Mouse (Mus musculus): ENCODE measurements around the gene 9130230L23Rik. TPM values are rescaled to one million over a fixed set of nuclear protein-coding genes. Genes with fewer than 3 reads are reported as not detected.

Gene 9130230L23Rik
- not detected in 2 replicates for polyA plus RNA-seq (2012; ENCODE audit: insufficient read depth, low replicate concordance)

DNA sequence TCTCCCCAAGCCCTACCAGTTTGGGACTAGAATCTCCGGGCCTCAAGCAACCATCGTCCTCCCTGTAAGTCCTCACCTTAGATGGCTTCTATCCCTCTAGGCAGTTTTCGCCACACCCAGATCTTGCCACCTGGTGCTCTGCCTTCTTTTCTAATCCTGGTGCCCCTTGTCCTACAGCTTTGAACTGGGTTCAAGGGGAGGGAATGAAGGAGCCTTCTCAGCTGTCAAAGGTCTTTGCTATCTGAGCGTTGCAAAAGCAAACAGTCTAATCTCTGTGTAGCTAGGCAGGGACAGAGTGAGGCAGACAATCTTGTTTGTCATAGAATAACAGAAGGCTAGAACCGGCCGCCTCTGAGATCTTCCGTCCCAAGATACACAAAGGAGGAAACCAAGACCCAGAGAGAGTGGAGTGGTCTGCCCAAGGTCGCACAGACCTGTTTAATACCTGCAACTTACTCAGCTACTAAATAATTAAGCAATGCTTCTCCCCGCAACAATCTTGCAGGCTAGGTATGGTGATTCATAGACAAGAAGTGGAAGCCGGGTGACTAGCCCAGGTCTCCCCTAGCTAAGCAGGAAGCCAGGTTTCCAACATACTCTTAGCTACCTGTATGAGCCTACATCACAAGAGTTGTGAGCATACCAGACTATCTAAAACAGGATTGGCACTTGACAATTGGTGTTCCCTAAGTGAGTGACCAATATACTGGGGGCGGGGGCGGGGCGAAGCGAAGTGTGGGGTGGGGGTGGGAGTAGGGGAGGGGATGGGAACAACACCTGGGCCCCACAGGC lies at the start of gene 9130230L23Rik:
Gene 9130230L23Rik, minus strand, starts transcription at position 152 of the 792 bp plus-strand sequence.
- H3K4me3 ChIP-seq (replicated peaks), result no peak within 1 kb of the TSS
- no peak for TF ChIP-seq GATA1 (IDR thresholded peaks at IDR 0.05; ENCODE audit: borderline replicate concordance, low read length)
- TF ChIP-seq FLI1 (IDR thresholded peaks at IDR 0.05; ENCODE audit: low read length), result no peak
- H3K4me1 ChIP-seq, result peaks cover 4% of the 10 kb centered on the region; the same call in 1 of the 2 replicates
- H3K9me3 ChIP-seq, result no peaks in the 10 kb centered on the region
- no peaks in the 10 kb centered on the region for H3K36me3 ChIP-seq (replicated peaks; ENCODE audit: low read length)
- peaks cover 12% of the 10 kb centered on the region for H3K27me3 ChIP-seq (replicated peaks)

DNA sequence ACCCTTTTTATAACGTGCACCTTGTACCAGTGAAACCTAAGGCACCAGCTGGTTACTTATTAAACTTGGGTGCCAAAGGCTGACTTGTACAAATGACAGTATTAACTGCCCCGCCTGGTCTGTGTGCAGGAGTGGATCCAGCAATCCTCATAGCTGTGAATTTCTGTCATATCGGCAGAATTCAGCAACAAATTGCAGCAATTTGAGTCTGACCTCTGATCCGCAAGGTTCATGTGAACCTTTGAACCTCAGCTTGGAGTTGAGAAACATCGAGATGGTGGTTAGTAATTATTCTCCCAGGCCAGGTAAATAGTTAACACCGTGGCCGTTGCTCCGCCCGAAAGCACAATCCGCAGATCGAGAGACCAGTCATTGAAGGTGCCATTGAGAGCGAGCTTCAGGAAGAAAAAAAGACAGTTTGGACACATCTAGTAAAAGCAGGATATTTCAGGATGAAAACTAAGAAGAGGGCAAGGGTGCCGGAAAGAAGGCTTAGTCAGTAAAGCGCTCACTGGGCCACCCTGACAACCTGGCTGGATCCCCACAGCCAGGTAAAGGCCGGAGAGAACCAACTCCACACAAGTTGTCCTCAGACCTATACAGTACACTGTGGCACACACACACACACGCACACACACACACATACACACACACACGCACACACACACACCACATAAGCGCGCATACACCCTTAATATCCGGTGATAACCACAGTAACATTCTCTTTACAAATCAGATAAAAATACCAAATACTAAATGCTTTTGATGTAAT lies 48.9 kb upstream of the 9130230L23Rik start:
- Histone ChIP-seq H3K4me3 (replicated peaks) (no peak overlapping the region), H3K9me3 (peaks cover 3% of the 10 kb centered on the region; the same call in 1 of the 2 replicates), H3K4me1 (no peaks in the 10 kb centered on the region), H3K36me3 (replicated peaks; ENCODE audit: low read length) (no peaks in the 10 kb centered on the region), H3K27me3 (replicated peaks) (peaks cover 7% of the 10 kb centered on the region)
- TF ChIP-seq GATA1 (IDR thresholded peaks at IDR 0.05; ENCODE audit: borderline replicate concordance, low read length) (no peak), FLI1 (IDR thresholded peaks at IDR 0.05; ENCODE audit: low read length) (no peak)

DNA sequence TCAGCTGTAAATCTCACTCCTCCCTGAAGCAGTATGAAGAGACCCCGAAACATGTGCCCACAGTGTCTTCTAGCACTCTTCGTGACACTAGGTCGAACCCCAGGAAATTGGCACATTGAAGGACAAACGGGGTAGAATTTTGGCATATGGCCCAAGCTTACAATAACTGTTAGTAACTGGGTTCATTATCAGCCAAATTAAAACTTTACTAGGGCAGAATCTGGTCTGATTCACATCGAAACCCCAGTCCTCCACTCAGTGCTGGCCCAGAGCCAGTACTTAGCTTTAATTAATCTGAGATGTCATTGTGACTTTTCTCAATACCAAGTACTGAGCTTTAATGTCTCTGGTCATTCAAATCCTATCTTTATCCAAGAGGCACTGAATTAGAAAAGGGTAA lies 46.8 kb upstream of the 9130230L23Rik start:
- Histone ChIP-seq H3K4me1 (no peaks in the 10 kb centered on the region), H3K4me3 (replicated peaks) (no peak overlapping the region), H3K9me3 (no peaks in the 10 kb centered on the region), H3K27me3 (replicated peaks) (peaks cover 7% of the 10 kb centered on the region), H3K36me3 (replicated peaks; ENCODE audit: low read length) (no peaks in the 10 kb centered on the region)
- TF ChIP-seq FLI1 (IDR thresholded peaks at IDR 0.05; ENCODE audit: low read length) (no peak), GATA1 (IDR thresholded peaks at IDR 0.05; ENCODE audit: borderline replicate concordance, low read length) (no peak)

DNA sequence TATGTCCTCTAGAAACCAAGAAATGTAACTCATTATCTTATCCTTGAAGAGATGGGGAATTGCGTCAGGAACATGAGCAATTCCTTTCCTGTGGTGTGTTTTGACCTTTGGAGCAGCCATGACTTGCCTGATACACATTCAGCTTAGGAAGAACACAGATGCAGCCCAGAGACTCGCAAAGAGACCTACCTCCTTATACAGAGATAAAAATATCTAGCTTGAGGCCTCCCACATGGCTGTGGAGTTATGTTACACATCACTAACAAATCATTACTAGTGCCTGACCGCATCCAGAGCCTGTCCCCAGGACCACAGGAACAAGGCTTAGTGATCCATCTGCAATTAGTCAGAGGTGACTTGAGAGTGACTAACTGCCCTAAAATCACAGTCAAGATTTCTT lies 42.3 kb upstream of the 9130230L23Rik start:
- 0 out of 2 replicates have a peak, but pooled peaks cover 3% of the 10 kb centered on the region for H3K4me1 ChIP-seq
- no peaks in the 10 kb centered on the region for H3K9me3 ChIP-seq
- peaks cover under 1% of the 10 kb centered on the region for H3K27me3 ChIP-seq (replicated peaks)
- TF ChIP-seq GATA1 (IDR thresholded peaks at IDR 0.05; ENCODE audit: borderline replicate concordance, low read length) (no peak), FLI1 (IDR thresholded peaks at IDR 0.05; ENCODE audit: low read length) (no peak)
- no peak overlapping the region for H3K4me3 ChIP-seq (replicated peaks)
- H3K36me3 ChIP-seq (replicated peaks; ENCODE audit: low read length), result no peaks in the 10 kb centered on the region

DNA sequence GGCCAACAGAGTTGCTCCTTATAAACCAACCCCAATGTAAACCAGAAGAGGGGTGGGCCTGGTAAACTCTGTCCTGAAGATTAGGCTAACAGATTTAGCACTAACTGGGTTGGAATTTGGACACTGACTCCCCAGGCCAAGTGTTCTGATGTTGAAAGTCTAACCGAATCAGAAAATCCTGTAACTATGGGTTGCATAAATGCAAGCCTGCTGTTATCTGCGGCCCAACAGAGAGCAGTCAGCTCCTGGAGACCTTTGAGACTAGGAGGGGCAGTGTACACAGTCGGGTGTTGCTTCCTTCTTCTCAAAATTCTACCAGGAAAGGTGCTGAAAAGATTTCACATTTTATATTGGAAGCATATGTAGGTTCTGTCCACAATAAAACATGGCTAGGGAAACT lies 39.8 kb upstream of the 9130230L23Rik start:
- Histone ChIP-seq H3K4me1 (0 out of 2 replicates have a peak, but pooled peaks cover 3% of the 10 kb centered on the region), H3K9me3 (no peaks in the 10 kb centered on the region), H3K27me3 (replicated peaks) (no peaks in the 10 kb centered on the region), H3K4me3 (replicated peaks) (no peak overlapping the region), H3K36me3 (replicated peaks; ENCODE audit: low read length) (no peaks in the 10 kb centered on the region)
- no peak for TF ChIP-seq GATA1 (IDR thresholded peaks at IDR 0.05; ENCODE audit: borderline replicate concordance, low read length)
- TF ChIP-seq FLI1 (IDR thresholded peaks at IDR 0.05; ENCODE audit: low read length), result no peak

DNA sequence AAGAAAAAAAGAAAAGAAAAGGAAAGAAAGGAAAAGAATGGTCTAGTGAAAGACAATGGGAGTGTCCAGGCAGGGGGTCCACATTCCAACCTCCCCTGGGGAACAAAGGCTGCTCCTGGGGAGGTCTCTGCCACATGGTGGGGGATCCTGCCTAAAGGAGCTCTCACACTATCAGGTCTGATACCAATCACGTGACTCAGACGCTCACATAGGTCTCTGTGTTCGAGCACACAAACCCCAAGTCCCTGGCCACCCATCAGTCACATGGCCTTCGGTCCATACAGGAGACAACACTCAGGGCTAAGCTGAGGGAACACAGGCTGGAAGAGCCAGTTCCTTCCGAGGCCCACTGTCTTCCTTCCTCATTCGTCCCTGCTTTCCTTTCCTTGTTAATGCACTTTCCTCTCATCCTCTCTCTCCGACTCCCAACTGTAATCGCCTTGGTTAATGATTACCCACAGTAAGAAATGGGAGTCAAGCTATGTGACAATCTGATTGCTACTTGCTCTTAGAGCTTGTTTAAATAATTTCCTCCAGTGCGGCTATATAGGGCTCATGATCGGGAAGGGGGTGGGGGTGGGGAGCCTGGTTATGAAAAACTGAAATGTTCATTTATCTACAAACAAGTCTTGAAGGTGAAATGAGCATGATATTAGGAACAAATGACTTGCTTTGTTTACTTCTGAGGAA lies 38.7 kb upstream of the 9130230L23Rik start:
- TF ChIP-seq GATA1 (IDR thresholded peaks at IDR 0.05; ENCODE audit: borderline replicate concordance, low read length) (no peak), FLI1 (IDR thresholded peaks at IDR 0.05; ENCODE audit: low read length) (no peak)
- Histone ChIP-seq H3K4me3 (replicated peaks) (no peak overlapping the region), H3K9me3 (no peaks in the 10 kb centered on the region), H3K36me3 (replicated peaks; ENCODE audit: low read length) (no peaks in the 10 kb centered on the region), H3K4me1 (0 out of 2 replicates have a peak, but pooled peaks cover 6% of the 10 kb centered on the region), H3K27me3 (replicated peaks) (peaks cover 1% of the 10 kb centered on the region)

DNA sequence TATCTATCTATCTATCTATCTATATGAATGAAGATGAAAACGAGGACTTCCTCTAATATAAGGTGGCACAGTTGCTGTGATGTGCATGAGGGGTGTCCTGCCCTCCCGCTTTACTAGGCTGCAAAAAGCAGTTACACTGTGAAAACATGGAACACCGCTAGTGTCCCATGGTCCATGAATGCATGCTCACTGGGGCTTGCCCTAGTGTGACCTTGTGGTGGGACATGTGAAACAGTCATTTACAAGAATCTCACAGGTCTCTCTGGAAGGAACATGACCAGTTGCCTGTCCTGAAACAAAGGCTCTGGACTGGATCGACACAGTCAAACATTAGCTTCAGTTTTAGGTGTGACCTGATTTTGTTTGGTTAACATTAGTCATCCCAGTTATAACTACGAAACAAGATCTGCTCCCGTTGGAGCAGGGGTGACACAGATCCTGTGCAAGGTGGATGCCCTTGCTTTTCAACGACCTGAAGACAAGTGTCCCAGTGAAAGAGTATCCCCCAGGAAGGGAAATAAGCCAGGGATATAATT lies 36.7 kb upstream of the 9130230L23Rik start:
- Histone ChIP-seq H3K27me3 (replicated peaks) (peaks cover 9% of the 10 kb centered on the region), H3K9me3 (no peaks in the 10 kb centered on the region), H3K4me3 (replicated peaks) (no peak overlapping the region), H3K4me1 (0 out of 2 replicates have a peak, but pooled peaks cover 6% of the 10 kb centered on the region), H3K36me3 (replicated peaks; ENCODE audit: low read length) (no peaks in the 10 kb centered on the region)
- TF ChIP-seq FLI1 (IDR thresholded peaks at IDR 0.05; ENCODE audit: low read length) (no peak), GATA1 (IDR thresholded peaks at IDR 0.05; ENCODE audit: borderline replicate concordance, low read length) (no peak)

DNA sequence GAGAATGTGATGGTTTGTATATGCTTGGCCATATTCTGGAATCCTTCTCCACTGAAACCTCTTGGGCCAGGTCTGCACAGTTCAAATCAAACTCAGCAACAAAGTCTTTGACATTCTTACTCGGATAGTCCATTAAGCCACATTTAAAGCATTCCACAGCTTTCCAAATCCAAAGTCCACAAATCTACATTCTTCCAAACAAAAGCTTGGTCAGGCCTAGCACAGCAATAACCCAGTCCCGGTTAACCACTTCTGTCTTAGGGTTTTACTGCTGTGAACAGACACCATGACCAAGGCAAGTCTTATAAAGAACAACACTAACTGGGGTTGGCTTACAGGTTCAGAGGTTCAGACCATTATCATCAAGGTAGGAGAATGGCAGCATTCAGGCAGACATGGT lies 35.7 kb upstream of the 9130230L23Rik start:
- H3K4me3 ChIP-seq (replicated peaks), result no peak overlapping the region
- H3K36me3 ChIP-seq (replicated peaks; ENCODE audit: low read length), result no peaks in the 10 kb centered on the region
- H3K9me3 ChIP-seq, result no peaks in the 10 kb centered on the region
- peaks cover 7% of the 10 kb centered on the region; the same call in 1 of the 2 replicates for H3K4me1 ChIP-seq
- no peak for TF ChIP-seq GATA1 (IDR thresholded peaks at IDR 0.05; ENCODE audit: borderline replicate concordance, low read length)
- TF ChIP-seq FLI1 (IDR thresholded peaks at IDR 0.05; ENCODE audit: low read length), result no peak
- peaks cover 11% of the 10 kb centered on the region for H3K27me3 ChIP-seq (replicated peaks)

DNA sequence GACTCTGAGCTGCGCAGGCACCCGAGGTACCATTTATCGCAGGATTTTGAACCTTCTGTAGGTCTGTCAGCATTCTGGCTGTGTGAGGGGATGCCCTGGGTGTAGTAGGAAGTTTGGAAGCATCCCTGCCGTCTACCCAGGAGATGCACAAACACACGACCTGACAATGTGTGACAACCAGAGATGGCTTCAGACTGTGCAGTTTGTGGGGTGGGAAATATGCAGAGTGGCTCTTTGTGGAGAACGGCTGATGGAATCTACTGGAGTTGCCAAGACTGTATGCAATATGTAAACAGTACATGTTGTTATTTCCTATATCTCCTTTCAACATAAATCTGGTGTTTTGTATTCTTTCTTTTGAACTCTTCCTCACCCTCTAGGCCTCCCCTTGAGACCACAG lies 33.0 kb upstream of the 9130230L23Rik start:
- H3K4me1 ChIP-seq, result peaks cover 17% of the 10 kb centered on the region; the same call in 1 of the 2 replicates
- no peaks in the 10 kb centered on the region for H3K36me3 ChIP-seq (replicated peaks; ENCODE audit: low read length)
- peaks cover 15% of the 10 kb centered on the region for H3K27me3 ChIP-seq (replicated peaks)
- no peaks in the 10 kb centered on the region for H3K9me3 ChIP-seq
- TF ChIP-seq FLI1 (IDR thresholded peaks at IDR 0.05; ENCODE audit: low read length), result no peak
- no peak for TF ChIP-seq GATA1 (IDR thresholded peaks at IDR 0.05; ENCODE audit: borderline replicate concordance, low read length)
- H3K4me3 ChIP-seq (replicated peaks), result no peak overlapping the region
